Mouse (Mus musculus) thymus, adult 2 months (tissue): ENCODE measurements around the gene Papss2. TPM values are rescaled to one million over a fixed set of nuclear protein-coding genes. Genes with fewer than 3 reads are reported as not detected.

Experiments
- DNase-seq: peaks from one replicate; pipeline ENCODE4 v3.0.0; 2021
- H3K27ac ChIP-seq: fragments of 200-500 bp; 2 replicates; pipeline ENCODE4 v1.5.1; 2012; ENCODE audit warnings: low read length, control low read depth; ENCODE audit not compliant: control insufficient read depth, insufficient read depth
- H3K27me3 ChIP-seq: fragments of 200-500 bp; 2 replicates; pipeline ENCODE4 v1.6.1; 2012; ENCODE audit warnings: mild to moderate bottlenecking, low read length, moderate library complexity, mixed read lengths; ENCODE audit not compliant: control insufficient read depth, insufficient read depth
- H3K36me3 ChIP-seq: fragments of 200-500 bp; 2 replicates; pipeline ENCODE4 v1.6.1; 2012; ENCODE audit warnings: mild to moderate bottlenecking, low read length, moderate library complexity; ENCODE audit not compliant: control insufficient read depth, insufficient read depth
- H3K4me1 ChIP-seq: fragments of 200-500 bp; replicated peaks from 2 replicates; pipeline ENCODE4 v1.6.1; 2012; ENCODE audit warnings: low read length; ENCODE audit not compliant: control insufficient read depth, insufficient read depth
- H3K4me3 ChIP-seq: fragments of 200-500 bp; 2 replicates; pipeline ENCODE4 v1.5.1; 2012; ENCODE audit warnings: mild to moderate bottlenecking, low read length, control low read depth, moderate library complexity; ENCODE audit not compliant: control insufficient read depth, insufficient read depth
- CTCF ChIP-seq: fragments of 200-500 bp; IDR thresholded peaks from 2 replicates; pipeline ENCODE4 v1.5.1; 2012; ENCODE audit warnings: mild to moderate bottlenecking, control low read depth, low read length, moderate library complexity, borderline replicate concordance; ENCODE audit not compliant: control insufficient read depth, poor library complexity, insufficient read depth; ENCODE audit errors: extremely low read depth
- POLR2A ChIP-seq: fragments of 200-500 bp; IDR thresholded peaks from 2 replicates; pipeline ENCODE4 v1.6.1; 2012; ENCODE audit warnings: mild to moderate bottlenecking, low read length, control low read depth, moderate library complexity; ENCODE audit not compliant: control insufficient read depth, poor library complexity, insufficient read depth; ENCODE audit errors: extremely low read depth
- WGBS: fragments of 180-500 bp; shearing (Covaris S2); methylation state at CpG from one replicate; pipeline ENCODE4 v1.1.7; 2018; 5-methylcytosine and 5-hydroxymethylcytosine counted together
- polyA plus RNA-seq: library from polyadenylated mRNA; depleted of rRNA; stranded (reverse); fragments of >200 nt; gene quantifications from 2 replicates; pipeline ENCODE4 v1.2.3, GENCODE M21; 2012; rRNA removed

Gene Papss2
- 5.7 and 6.5 TPM in 2 replicates for polyA plus RNA-seq

DNA sequence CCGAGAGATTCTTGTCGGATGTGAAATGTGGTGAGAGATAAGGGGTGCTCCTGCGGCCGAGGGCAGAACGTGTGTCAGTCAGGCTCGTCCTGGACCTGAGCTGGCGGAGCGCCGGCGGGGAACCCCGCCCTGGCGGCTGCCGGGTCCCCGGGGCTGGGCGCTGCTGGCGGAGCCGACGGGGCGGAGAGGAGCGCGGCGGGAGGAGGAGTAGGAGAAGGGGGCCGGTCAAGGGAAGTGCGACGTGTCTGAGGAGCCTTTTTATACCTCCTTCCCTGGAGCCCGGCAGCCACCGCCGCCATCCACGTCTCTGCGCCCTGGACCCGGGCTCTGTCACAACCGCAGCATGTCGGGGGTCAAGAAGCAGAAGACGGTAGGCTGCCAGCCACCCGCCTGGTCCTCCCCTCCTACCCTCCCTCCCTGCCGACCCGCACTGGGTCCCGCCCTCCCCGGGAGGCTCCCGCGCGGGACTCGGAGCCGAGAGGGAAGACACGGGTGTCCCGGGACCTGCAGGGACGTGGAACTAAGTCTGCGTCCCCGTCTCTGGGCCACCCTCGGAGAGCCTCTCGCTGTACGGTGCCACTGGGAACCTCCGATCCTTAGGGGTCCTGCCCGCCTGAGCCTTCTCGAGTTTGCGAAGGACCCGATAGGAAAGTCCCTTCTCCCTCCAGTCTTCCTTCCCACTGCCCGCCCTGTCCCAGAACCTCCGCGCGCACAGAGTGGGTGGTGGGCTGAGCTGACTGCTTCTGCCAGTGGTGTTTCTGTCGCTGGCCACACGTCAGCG, at the start of gene Papss2:
Gene Papss2, plus strand, starts transcription at position 285 of the 781 bp plus-strand sequence.
- TF ChIP-seq CTCF (no peak), POLR2A (peak; percentile 46; the same call in 1 of the 2 replicates)
- DNase-seq = peak; percentile 56
- WGBS = 2% methylated on average over 64 of the region's 64 CpGs
- Histone ChIP-seq H3K4me3 (peak within 1 kb of the TSS; percentile 71), H3K4me1 (peaks cover 12% of the 10 kb centered on the region), H3K27ac (no peak within 1 kb of the TSS), H3K36me3 (no peaks in the 10 kb centered on the region), H3K27me3 (no peaks in the 10 kb centered on the region; the same call in 1 of the 2 replicates)

GRCm38 (mm10) chr19:32547396-32547795, 48.2 kb upstream of the Papss2 start:
- H3K27ac ChIP-seq = no peak overlapping the region
- H3K4me3 ChIP-seq = no peak overlapping the region
- DNase-seq = no peak
- H3K36me3 ChIP-seq = no peaks in the 10 kb centered on the region
- WGBS = 83% methylated on average over 3 of the region's 3 CpGs
- no peaks in the 10 kb centered on the region for H3K4me1 ChIP-seq
- TF ChIP-seq CTCF = no peak
- no peak for TF ChIP-seq POLR2A
- H3K27me3 ChIP-seq = no peaks in the 10 kb centered on the region

DNA sequence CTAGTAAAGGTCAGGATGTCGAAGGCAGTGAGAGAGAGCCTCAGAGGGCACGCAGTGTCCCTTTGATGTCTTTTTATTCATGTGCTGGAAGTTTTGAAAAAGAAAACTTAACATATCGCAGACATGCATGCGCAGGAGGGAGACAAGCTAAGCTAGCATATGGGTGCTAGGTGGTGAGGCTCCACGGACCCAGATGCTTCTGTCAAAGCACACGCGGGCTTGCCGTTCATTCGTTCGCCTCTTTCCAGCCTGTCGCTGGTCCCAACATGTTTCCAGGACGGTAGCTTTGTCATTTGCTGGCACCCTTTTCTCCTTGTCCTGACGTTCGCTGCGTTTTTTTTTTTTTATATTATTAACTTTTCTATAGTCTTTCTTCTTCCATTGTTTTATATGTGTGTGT, 47.4 kb upstream of the Papss2 start:
- H3K4me1 ChIP-seq = no peaks in the 10 kb centered on the region
- H3K4me3 ChIP-seq = no peak overlapping the region
- DNase-seq = no peak
- H3K27ac ChIP-seq = no peak overlapping the region
- H3K36me3 ChIP-seq = no peaks in the 10 kb centered on the region
- 92% methylated on average over 15 of the region's 15 CpGs for WGBS
- no peaks in the 10 kb centered on the region for H3K27me3 ChIP-seq
- TF ChIP-seq POLR2A = no peak
- no peak for TF ChIP-seq CTCF

DNA sequence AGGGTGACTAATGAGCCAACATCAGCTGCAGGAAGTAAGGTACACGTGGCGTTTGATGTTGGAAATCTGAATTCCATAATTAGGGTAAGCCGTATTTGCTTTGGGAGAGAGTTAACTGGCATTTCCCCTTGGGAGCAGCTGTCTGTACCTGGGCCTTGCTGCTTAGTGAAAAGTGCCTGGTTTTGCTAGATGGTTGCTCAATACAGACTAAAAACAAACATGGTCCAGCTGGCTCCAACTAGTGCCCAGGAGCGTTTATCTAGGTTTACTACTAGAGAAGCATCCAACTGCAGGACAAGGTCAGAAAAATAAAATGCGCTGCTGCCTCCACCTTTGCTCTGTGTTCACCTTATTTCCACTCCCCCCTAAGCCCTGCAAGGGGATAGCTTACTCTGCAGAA, 45.1 kb upstream of the Papss2 start:
- 86% methylated on average over 5 of the region's 5 CpGs for WGBS
- no peak for DNase-seq

GRCm38 (mm10) chr19:32551442-32551841, 44.1 kb upstream of the Papss2 start:
- Histone ChIP-seq H3K4me1 (no peaks in the 10 kb centered on the region), H3K27ac (no peak overlapping the region), H3K27me3 (no peaks in the 10 kb centered on the region), H3K4me3 (no peak overlapping the region), H3K36me3 (no peaks in the 10 kb centered on the region)
- no peak for TF ChIP-seq CTCF
- TF ChIP-seq POLR2A = no peak
- no peak for DNase-seq
- WGBS = 90% methylated on average over 3 of the region's 3 CpGs

More for the DNA sequence above, 45.1 kb upstream of the Papss2 start:
- Histone ChIP-seq H3K27me3 (no peaks in the 10 kb centered on the region), H3K36me3 (no peaks in the 10 kb centered on the region), H3K4me3 (no peak overlapping the region), H3K4me1 (no peaks in the 10 kb centered on the region), H3K27ac (no peak overlapping the region)
- no peak for TF ChIP-seq CTCF
- TF ChIP-seq POLR2A = no peak

GRCm38 (mm10) chr19:32552106-32552505, 43.5 kb upstream of the Papss2 start:
- H3K36me3 ChIP-seq = no peaks in the 10 kb centered on the region
- no peak overlapping the region for H3K27ac ChIP-seq
- 92% methylated on average over 1 of the region's 1 CpGs for WGBS
- DNase-seq = no peak
- no peak overlapping the region for H3K4me3 ChIP-seq
- no peak for TF ChIP-seq POLR2A
- no peak for TF ChIP-seq CTCF
- no peaks in the 10 kb centered on the region for H3K4me1 ChIP-seq
- no peaks in the 10 kb centered on the region for H3K27me3 ChIP-seq
